Mouse (Mus musculus) fat pad, adult 2 months (tissue): ENCODE data around the gene Olfr70.

Source experiments
- DNase-seq: peaks from one replicate; pipeline ENCODE4 v3.0.0-alpha.2; 2011; ENCODE audit warnings: low read depth, low spot score; ENCODE audit errors: extremely low read depth

The Olfr70 gene

DNA sequence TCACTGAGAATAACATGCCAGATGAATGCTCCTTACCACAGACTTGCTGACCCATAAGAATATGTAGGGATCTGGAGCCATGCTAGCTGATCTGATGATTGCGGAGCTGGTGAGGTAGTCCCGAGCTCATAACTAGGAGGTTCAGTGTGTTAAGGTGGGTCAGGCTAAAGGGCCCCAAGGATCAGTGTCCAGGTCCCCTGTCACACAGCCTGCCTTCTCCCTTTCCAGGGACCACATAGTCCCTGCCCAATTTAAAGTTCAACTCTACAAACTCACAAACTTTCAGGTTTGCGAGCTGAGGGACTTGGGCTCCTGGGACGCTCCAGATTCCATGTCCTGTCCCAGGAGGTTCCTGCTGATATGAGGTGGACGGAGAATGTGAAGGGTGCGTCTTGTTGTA lies at the start of gene Olfr70:
Gene Olfr70, minus strand, starts transcription at position 101 of the 400 bp plus-strand sequence.
- no peak for DNase-seq

DNA sequence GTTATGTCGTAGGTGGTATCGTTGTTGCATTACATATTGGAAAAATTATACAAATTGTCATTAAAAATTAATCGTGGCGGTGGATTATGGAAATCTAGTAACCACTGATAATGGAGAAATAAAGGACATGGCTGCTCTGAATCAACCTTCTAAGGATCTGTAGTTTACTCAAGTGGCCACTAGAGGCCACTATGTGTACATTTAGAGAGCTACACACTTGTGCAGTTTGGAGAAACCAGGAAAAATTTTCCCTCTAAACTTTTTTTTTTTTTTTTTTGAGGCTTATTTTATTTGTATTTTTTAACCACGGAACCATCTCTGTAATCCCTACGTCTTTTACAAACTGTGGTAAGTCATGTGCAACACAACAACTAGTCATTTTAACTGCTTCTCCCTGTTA lies 44.6 kb upstream of the Olfr70 start:
- DNase-seq = no peak

DNA sequence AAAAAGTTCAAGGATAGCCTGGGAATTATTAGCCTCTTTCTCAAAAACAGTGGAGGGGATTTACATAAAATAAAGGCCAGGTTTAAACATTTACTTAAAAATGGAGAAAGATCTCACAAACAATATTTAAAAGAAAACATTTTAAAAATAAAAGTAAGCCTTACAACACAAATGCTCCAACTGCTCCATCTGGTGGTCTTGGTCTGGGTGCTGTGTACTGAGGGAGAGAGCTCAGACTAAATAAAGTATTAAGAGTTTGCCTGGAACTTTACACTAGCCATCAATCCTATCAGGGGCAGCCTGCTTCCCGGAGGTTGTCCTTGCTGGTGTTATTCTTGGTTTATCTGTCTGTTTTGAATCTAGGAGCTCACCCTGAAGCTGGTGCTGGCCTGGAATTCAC lies 42.5 kb upstream of the Olfr70 start:
- DNase-seq = no peak

DNA sequence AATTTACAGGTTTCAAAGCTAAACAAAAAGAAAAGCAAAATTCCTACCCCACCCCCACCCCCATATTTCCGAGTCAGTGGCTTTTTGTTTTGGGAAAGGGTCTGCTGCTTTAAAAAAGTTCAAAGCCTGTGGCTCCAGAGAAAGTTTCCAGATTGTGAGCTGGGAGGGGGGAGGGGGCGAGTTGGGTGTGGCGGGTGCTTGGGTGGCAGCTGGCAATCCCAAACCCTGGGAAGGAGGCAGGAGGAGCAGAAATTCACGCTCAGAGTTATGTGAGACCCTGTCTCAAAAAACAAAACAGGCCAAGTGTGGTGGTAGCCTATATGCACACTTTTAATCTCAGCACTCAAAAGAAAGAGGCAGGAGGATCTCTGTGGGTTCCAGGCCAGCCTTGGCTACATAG lies 42.0 kb upstream of the Olfr70 start:
- no peak for DNase-seq

DNA sequence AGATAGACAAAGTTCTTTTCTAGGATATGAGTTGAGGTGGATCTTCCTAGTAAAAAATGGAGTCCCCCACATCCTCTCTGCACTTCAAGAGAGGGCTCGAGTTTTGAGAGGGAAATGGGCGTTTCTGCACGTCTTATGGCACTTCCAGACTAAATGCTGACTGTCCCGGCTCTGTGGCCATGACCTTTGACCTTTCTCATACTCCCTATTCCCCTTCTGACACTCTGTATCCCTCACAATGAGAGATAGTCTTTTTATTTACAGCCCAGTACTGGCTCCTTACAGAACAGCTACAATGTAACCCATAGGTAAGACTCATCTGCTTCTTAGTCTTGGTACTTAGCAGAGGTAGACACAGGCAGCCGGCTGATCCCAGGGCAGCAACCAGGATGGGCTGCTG lies 40.9 kb upstream of the Olfr70 start:
- DNase-seq = no peak

DNA sequence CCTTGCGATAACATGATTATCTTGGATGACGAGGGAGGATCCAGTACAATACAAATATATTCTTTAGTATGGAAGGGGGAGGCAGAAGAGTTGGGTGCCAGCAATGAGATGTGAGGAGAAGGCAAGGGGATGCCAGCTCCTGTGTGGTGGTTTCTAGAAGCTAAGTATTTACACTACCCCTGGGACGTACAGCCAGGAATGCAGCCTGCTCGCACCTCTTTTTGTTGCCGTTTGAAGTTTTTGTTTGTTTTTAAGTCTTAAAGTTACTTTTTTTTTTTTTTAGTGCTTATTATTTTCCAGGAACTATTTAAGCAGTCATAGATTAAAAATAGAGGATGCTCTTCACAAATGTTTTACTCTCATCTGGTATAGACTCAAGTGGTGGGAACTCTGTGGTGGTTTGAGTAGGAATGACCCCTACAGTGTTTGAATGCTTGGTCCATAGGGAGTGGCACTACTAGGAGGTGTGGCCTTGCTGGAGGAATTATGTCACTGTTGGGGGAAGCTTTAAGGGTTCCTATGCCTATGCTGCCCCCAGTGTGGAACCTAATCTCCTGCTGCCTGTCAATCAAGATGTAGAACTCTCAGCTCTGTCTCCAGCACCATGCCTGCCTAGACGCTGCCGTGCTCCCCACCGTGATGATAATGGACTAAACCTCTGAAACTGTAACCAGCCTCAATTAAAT lies 38.5 kb upstream of the Olfr70 start:
- no peak for DNase-seq

DNA sequence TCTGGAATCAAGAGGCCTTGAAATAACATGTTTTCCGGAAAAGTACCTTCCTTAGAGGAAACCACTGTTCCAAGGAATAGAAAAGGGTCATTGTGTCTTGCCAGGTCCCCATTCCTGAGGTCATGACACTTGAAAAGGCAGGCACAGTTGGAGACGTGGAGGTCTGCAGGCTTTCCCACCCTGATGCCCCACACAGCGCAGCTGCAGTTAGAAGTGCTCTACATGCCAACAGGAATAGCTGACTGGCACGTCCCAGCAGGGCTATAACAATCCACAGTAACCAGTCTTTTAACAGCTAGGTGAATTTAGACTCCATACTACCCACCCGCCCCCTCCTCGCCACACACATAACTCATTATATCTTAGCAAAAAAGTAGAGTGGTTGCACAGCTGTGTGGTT lies 36.5 kb upstream of the Olfr70 start:
- no peak for DNase-seq

DNA sequence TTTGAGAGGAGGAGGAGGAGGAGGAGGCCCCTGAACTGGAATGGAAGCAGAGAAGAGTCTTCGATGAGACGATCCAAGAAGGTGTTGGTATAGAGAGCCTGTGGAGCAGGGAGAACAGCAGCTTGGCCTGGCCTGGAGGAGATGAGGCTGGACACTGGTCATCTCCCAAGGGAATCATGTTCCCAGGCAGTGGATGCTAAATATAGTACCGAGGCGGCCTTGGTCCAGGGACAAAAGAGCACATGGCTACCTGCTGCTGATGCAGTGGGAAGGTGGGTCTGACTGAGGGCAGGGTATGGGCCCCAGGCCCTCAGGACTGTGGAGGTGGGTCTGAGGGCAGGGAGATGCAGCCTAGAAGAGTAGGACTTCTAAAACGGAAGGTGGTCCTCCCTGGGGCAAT lies 32.6 kb upstream of the Olfr70 start:
- DNase-seq = no peak

DNA sequence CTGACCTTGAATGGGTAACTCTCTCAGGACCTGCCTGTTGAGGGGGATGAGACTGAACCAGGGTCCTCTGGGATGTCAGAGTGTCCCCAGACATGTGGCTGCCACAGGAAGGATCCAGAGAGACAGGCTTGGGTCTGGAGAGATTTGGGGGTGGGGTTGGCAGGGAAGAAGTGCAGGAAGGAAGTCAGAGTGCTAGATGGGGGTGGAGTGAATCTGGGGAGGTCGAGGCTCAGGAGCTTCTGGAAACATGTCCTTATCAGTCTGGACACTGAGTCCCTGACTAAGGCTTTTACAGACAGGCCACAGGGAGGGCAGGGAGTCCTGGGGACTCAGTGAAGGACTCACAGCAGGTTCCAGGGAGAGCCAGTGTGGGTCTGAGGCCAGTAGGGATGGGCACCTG lies 31.6 kb upstream of the Olfr70 start:
- no peak for DNase-seq

DNA sequence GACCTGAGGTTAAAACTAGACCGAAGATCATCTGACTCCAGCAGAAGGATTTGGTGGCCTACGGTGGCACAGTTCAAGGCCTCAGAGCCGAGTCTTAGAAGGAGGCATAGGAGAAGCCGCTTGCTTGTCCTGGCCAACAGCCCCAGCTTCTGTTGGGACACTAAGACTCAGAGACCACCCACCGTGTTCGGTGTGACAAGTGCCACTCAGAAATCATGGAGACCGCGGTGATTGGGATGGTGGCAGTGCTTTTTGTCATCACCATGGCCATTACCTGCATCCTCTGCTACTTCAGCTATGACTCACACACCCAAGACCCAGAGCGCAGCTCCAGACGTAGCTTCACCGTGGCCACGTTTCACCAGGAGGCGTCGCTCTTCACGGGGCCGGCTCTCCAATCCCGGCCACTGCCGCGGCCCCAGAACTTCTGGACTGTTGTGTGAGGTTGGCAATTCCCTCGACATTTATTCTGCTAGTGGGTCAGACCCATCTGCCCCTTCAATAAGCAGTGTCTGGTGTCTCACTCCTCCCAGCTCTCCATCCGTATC lies 30.2 kb upstream of the Olfr70 start:
- no peak for DNase-seq

DNA sequence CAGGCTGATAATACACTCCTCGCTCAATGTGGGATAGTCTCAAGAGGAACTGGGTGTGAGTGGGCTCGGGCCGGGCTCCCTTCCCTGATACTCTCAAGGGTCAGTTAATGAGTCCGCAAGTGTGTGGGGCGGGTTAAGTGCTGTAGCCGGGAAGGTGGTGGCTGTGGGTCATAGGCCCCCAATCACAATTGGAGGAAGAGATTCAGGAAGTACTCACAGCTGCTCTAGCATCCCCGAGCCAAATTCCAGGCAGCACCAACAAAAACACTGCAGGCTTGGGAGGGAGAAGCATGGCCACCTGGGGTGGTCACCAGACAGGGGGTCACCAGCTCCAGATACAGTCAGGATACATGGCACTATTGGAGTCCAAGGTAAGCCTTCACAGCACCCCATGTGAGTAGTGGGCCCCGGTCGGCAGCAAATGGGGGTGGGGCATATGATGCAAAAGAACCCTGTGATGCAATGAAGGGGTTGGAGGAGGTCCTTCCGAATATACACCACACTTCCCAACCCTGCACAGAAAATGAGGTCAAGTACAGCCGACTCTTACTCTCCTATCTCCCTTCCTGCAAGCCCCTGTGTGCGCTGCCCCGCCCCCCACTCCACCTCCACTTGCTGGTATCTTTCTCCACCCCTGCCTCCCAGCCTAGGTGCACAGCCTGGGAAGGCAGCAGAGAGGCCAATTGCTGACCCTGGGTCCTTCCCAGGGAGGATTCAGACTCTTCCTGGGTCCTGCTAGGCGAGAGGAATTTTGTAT lies 29.4 kb upstream of the Olfr70 start, which contains the start of gene Spaar:
Gene Spaar, plus strand, starts transcription at position 241 of the 757 bp plus-strand sequence.
- DNase-seq = no peak

DNA sequence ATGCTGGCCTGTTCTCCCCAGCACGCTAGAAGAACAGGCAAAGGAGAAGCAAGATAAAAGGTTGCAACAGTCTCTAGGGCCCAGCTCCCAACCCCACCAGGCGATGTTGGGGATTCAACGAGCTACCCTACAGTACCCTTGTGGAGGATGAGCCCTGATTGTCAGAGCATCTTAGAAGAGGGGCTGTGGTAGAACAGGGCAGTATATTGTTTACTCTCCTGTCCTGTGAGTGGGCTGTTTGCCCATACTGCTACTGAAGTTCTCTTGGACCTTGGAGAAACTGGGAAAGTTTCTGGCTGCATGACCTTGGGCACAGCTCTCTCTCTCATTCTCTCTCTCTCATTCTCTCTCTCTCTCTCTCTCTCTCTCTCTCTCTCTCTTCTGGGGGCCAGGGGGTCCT lies 28.5 kb upstream of the Olfr70 start:
- DNase-seq = no peak

DNA sequence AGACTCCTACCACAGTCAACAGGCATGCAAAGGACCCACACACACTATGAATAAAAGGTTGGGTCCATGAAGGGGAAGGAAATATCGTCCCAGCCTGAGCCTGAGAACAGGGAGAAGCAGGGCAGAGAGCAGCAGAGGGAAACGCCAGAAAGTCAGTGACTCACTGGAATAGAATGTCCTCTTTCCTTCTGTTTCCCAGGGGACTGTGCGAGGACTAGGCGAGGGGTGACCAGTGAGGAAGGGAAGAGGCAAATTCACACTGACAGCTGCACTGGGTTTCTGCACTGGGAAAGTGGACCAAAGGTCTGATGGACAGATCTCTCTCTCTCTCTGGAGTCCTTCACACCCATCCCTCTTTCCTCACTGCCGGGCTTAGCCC lies 28.0 kb upstream of the Olfr70 start:
- DNase-seq = no peak

DNA sequence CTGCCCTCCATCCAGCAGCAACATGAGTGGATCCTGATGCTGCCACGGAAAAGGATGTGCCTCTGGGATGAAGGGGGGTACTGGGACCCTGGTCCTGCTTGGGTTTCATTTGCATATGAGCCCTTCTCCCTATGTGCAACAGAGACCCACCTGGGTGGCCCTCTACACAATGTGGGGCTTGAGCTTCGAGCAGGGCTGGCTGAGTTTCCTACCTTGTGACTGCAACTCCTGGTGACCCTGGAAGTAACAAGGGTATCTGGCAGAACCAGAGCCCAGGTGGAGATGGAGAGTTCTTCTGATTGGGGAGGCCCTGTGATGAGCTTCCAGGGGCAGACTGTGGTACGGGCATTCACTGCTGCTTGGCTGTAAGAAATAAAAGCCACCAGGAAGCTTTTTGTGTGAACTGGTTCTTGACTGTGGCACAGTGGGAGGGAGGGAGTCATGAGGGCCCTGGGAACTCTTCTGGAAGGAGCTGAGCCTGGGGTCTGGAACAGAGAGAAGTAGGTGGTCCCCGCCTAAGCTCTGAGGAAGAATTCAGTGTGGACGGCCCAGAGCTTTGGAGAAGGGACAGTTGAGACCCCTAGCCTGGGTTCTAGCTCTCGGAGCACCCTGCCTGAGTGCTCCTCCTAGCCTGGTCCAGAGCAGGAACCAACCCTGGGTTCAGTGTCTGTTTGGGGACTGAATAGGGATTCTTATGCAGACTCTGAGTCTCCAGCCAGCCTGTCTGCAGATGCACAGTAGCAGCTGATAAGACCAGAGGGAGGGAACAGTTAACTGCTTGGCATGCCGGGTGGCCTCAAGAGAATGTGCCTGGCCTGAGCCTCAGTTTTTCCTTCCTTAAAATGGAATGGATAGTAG lies 27.3 kb upstream of the Olfr70 start:
- DNase-seq = no peak

DNA sequence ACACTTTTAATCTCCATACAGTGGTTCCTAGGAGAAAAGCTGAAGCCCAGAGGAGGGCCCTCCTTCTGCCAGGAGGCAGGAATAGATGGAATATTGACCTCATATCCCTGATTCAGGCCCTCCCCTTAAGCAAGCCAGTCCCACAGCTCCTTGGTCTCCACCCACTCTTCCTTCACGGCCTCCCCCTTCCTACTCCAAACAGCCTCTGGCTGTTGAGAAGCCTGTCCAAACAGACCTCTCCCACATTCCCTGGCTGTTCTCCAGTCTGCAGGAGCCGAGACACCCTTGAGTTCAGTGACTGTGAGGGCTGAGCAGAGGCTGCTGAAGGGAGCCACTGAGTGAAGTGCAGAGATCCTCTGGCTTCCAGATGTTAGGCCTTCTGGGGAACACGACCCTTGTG lies 26.4 kb upstream of the Olfr70 start, which contains the start of gene Hrct1:
Gene Hrct1, plus strand, starts transcription at position 194 of the 400 bp plus-strand sequence.
- DNase-seq = peak; percentile 16

DNA sequence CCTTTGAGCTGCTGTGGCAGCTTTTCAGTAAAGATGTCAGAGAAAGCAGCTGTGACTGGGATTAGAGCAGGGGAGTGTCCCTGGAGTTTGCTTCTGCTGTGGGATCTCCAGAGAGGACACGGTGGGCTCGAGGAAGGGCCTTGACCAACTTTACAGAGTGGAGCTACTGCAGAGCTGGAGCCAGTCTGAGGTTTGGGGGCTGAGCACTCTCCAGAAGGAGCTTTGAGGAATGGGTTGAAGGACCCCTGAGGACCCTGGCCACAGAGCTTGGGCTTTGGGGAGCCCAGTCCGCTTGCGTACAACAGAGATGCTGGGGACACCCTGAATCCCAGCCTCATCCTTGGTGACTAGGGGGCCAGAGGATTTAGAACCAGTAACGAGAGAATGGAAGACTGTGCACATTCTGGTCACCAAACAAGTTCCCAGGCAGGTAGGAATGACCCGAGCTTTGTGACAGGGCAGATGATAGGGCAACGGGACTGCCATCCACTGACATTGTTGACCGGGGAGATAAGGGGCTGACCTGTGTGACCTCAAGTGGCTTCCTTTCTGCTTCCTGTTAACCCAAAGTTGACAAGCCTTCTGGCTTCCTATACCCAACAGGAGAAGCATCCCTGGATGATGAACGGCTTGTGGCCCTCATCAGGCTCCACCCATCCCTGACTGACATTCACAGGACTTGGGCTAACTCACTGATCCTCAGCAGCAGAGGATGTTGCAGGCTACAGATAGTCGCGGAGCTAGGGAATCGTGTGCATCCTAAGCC lies 25.8 kb upstream of the Olfr70 start:
- no peak for DNase-seq

DNA sequence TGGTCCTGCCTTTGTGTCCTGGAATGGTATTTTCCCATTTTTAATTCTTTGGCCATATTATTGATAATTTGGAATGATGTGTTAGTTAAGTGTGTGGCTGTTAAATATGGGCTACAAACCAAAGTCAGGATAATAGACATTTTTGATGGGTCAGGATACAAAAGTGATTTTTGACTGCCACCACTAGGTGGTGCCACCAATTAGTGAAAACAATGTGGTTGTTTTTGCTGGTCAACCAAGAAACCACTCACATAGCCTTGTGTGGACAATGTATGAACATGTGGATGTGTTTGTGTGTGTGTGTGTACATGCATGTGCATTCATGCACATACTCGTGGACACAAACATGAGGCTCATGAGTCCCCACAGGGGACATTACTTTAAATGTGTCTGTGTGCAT lies 24.2 kb upstream of the Olfr70 start:
- DNase-seq = no peak

DNA sequence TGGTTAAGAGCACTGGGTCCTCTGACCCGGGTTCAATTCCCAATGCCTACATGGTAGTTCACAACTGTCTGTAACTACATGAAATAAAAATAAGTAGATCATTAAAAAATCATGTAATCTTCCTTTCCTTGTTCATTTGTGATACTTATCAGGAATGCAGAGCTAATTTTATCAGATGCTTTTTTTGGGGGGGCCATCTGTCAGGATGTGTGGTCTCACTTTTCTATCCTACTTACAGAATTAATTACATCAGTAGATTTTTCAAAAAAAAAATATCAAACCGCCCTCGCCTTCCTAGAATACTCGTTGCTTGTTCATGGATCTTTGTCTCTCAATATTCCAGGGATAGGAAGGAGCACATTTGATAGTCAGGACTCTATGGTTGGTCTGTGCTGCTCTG lies 21.6 kb upstream of the Olfr70 start:
- DNase-seq = no peak

DNA sequence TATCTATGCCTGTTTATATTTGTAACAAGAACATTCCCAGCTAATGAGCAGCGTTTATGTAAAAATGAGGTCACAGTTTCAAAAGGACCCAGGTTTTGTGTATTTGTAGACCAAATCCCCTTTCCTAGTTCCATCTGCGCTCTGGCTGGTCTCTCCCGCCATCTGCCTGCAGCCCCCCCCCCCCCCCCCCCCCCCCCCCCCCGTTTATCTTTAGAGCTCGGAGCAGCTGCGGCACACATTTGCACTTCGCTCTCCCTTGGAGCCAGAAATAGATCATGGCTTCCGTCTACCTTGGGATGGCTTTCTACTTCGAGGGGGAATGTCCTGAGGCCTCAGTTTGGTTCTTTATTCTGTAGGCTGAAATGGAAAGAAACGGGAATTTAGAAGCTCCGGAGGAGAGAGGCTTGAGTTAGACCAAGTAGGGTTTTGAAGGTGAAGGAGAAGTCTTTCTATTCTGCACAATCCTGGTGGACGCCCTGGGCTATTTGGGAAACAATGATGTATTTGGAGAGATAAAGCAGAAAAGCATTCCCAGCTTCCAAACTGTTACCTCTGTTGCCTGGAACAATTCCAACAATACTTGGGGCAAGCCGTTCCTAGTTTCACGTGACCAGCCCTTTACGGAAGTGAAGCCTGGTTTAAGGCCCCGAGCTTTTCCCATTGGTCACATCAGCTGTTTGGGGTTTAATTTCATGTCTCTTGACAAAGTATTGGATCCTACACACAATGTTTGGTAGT lies 20.1 kb upstream of the Olfr70 start:
- DNase-seq = no peak

DNA sequence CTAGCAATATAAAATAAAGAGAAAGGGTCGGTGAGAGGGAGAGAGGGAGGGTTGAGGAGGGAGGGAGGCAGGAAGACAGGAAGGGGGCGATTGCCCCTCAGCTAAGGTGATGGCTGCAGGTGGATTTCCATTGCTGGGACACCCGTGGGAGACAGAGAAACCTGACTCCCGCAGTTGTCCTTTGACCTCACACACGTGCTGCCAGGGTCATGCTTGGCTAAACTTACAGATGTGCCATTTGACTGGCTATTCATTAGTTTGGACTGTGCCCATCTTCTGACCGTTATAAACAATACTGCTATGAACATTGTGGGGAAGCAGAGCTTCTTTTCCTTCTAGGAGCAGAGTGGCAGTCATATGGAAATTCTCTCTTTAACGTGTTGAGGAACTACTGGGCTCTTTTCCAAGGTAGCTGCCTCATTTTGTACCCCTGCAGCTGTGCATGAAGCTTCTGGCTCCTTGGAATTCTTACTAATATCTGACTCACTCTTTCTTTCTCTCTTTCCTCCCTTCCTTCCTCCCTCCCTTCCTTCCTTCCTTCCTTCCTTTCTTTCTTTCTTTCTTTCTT lies 13.1 kb upstream of the Olfr70 start:
- DNase-seq = no peak
